Mouse (Mus musculus): ENCODE measurements at regions not wholly inside any gene's neighbourhood (a gene's known extent, or its start where the extent isn't known, plus 50 kb on each side); places are given as distances from the start of the nearest gene placed in this dataset.

DNA sequence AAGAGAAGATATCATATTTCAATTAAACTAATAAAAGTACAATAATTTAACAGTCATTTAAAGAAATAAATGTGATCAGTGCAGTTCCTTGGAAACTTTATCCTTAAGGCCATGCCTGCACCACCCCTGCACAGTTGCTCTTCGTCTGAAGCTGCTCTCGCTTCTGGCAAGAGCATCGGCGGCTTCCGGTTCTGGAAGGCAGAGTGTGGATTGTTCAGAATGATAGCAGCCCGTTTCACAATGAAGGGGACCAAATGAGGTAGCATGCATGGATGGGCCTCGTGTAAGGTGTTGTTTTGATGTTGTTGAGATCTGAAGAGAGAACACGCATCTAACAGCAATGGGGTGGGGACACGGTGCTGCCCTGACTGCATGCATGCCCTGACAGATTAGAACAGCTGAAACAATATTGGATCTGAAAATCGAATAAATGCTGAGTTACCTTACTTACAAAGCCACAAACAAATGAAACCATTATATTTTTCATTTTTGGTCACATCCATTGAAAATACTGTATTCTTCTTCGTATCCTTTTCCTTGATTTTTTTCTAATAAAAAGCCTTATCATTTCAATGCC is 154.3 kb downstream of the Fam198b start:
- WGBS = 81% methylated on average over 11 of the region's 11 CpGs
- Histone ChIP-seq H3K9me3 (no peaks in the 10 kb centered on the region), H3K27me3 (no peaks in the 10 kb centered on the region), H3K27ac (no peak overlapping the region), H3K4me3 (replicated peaks) (no peak overlapping the region), H3K36me3 (no peaks in the 10 kb centered on the region), H3K9ac (replicated peaks) (no peak overlapping the region), H3K4me2 (no peak overlapping the region), H3K4me1 (replicated peaks) (no peaks in the 10 kb centered on the region)
- ATAC-seq (ENCODE audit: insufficient number of reproducible peaks, insufficient read depth, low FRiP score, low TSS enrichment, low read depth) = no peak

GRCm38 (mm10) chr3:80042756-80043484 is 158.6 kb downstream of the Fam198b start:
- Histone ChIP-seq H3K4me3 (replicated peaks) (no peak overlapping the region), H3K4me2 (no peak overlapping the region), H3K9ac (replicated peaks) (no peak overlapping the region), H3K9me3 (no peaks in the 10 kb centered on the region), H3K36me3 (no peaks in the 10 kb centered on the region), H3K27ac (no peak overlapping the region), H3K27me3 (no peaks in the 10 kb centered on the region), H3K4me1 (replicated peaks) (no peaks in the 10 kb centered on the region)
- WGBS = 87% methylated on average over 5 of the region's 5 CpGs
- no peak for ATAC-seq (ENCODE audit: insufficient number of reproducible peaks, insufficient read depth, low FRiP score, low TSS enrichment, low read depth)

DNA sequence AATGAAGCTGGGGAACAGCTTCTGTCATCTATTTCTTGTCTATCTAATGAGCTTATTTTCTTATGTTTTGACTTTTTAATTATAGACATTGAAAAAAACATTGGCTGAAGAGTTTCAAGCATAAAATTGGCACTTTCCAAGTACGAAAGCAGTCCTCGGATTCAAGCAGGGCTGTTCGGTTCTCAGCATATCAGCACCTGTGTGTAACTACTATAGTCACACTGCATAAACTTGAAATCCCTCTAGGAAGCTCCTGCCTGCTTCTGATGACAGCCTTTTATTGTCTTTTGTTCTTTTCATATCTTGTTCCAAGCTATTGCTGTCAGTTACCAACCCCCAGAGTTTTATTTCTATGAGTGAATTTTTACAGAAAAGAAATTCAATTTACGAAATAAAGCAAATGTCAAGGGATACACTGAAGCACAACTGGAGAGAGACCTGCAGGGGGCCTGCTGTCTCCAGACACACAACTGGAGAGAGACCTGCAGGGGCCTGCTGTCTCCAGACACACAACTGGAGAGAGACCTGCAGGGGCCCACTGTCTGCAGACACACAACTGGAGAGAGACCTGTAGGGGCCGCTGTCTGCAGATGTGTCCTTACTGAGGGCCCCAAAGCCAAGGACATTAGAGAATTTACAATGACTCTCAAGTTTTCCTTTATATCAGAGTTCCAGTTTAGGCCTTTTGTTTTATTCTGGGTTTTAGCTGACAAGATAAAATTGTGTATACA is 165.3 kb downstream of the Fam198b start:
- WGBS = 83% methylated on average over 5 of the region's 5 CpGs
- no peak for ATAC-seq (ENCODE audit: insufficient number of reproducible peaks, insufficient read depth, low FRiP score, low TSS enrichment, low read depth)

DNA sequence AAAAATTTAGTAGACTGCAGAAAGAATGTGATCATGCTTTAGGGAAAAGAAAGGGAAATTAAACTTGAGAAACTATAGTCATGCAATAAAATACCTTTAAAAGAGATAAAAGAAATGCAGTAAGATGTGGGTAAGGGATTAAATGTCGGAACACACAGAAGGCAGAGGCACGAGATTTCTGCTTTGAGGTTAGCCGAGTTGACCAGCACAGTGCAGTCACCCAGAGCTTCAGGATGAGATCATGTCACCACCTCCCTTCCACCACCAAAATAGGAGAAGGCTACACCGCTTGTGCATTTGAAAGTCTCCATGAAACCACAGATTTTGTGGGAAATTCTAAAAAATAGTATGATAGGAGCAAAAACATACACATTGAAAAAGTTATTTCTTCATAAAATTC is 166.6 kb downstream of the Fam198b start:
- no peak for ATAC-seq (ENCODE audit: insufficient number of reproducible peaks, insufficient read depth, low FRiP score, low TSS enrichment, low read depth)
- Histone ChIP-seq H3K36me3 (no peaks in the 10 kb centered on the region), H3K9ac (replicated peaks) (no peak overlapping the region), H3K4me3 (replicated peaks) (no peak overlapping the region), H3K4me2 (no peak overlapping the region), H3K9me3 (no peaks in the 10 kb centered on the region), H3K27ac (no peak overlapping the region), H3K27me3 (no peaks in the 10 kb centered on the region), H3K4me1 (replicated peaks) (no peaks in the 10 kb centered on the region)
- WGBS = 71% methylated on average over 4 of the region's 4 CpGs

More for the DNA sequence above, 165.3 kb downstream of the Fam198b start:
- H3K4me1 ChIP-seq (replicated peaks) = no peaks in the 10 kb centered on the region
- H3K27me3 ChIP-seq = no peaks in the 10 kb centered on the region
- H3K9me3 ChIP-seq = no peaks in the 10 kb centered on the region
- no peak overlapping the region for H3K4me2 ChIP-seq
- no peaks in the 10 kb centered on the region for H3K36me3 ChIP-seq
- H3K4me3 ChIP-seq (replicated peaks) = no peak overlapping the region
- H3K27ac ChIP-seq = no peak overlapping the region
- H3K9ac ChIP-seq (replicated peaks) = no peak overlapping the region

DNA sequence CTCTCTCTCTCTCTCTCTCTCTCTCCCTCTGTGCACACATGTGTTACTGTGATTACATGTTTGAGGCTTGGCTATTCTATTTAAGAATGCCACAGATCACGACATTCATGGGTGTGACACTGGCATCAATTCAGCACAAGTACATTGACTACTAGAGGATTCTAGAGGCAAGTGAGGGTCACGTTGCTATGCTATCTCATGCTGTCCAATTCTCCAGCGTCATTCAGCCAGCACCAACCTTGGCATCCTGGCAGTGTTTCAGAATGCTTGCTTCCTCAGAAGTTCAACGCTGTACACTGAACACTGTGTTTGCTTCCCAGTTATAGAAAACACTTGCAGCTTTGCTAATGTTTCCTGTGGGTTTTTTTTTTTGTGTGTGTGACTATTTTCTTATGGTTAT is 167.6 kb downstream of the Fam198b start:
- Histone ChIP-seq H3K4me2 (no peak overlapping the region), H3K9me3 (no peaks in the 10 kb centered on the region), H3K4me3 (replicated peaks) (no peak overlapping the region), H3K9ac (replicated peaks) (no peak overlapping the region), H3K27ac (no peak overlapping the region), H3K36me3 (no peaks in the 10 kb centered on the region), H3K27me3 (no peaks in the 10 kb centered on the region), H3K4me1 (replicated peaks) (no peaks in the 10 kb centered on the region)
- WGBS = 75% methylated on average over 4 of the region's 4 CpGs
- no peak for ATAC-seq (ENCODE audit: insufficient number of reproducible peaks, insufficient read depth, low FRiP score, low TSS enrichment, low read depth)

GRCm38 (mm10) chr3:80052879-80053278 is 168.5 kb downstream of the Fam198b start:
- Histone ChIP-seq H3K4me2 (no peak overlapping the region), H3K27ac (no peak overlapping the region), H3K9ac (replicated peaks) (no peak overlapping the region), H3K9me3 (no peaks in the 10 kb centered on the region), H3K36me3 (no peaks in the 10 kb centered on the region), H3K27me3 (no peaks in the 10 kb centered on the region), H3K4me3 (replicated peaks) (no peak overlapping the region), H3K4me1 (replicated peaks) (no peaks in the 10 kb centered on the region)
- WGBS = 68% methylated on average over 3 of the region's 3 CpGs
- no peak for ATAC-seq (ENCODE audit: insufficient number of reproducible peaks, insufficient read depth, low FRiP score, low TSS enrichment, low read depth)

DNA sequence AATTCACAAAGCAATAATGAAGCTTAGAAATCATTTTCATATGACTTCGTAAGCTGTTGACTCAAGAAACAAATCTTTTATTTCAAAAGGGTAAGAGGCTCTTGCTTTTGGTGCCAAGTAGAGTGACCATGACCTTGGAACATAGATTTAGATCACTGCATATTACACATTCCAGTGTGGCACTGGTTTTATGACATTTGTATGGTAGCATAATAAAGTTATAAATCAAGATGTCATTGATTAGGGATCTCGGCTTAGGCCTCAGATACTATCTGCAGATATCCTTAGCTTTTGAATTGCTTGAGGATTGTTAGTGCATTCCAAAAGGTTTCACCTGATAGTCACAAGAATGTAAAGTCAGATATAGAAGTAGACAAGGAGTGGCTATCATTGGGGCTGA is 169.1 kb downstream of the Fam198b start:
- H3K9ac ChIP-seq (replicated peaks) = no peak overlapping the region
- no peaks in the 10 kb centered on the region for H3K36me3 ChIP-seq
- no peaks in the 10 kb centered on the region for H3K9me3 ChIP-seq
- no peak overlapping the region for H3K27ac ChIP-seq
- H3K27me3 ChIP-seq = no peaks in the 10 kb centered on the region
- no peaks in the 10 kb centered on the region for H3K4me1 ChIP-seq (replicated peaks)
- no peak overlapping the region for H3K4me2 ChIP-seq
- WGBS = 76% methylated on average over 2 of the region's 2 CpGs
- no peak overlapping the region for H3K4me3 ChIP-seq (replicated peaks)
- ATAC-seq (ENCODE audit: insufficient number of reproducible peaks, insufficient read depth, low FRiP score, low TSS enrichment, low read depth) = no peak

- H3K4me3 ChIP-seq (replicated peaks) = no peak overlapping the region
- WGBS = 86% methylated on average over 6 of the region's 6 CpGs
- H3K27me3 ChIP-seq = no peaks in the 10 kb centered on the region
- H3K4me2 ChIP-seq = no peak overlapping the region
- ATAC-seq (ENCODE audit: insufficient number of reproducible peaks, insufficient read depth, low FRiP score, low TSS enrichment, low read depth) = no peak
- H3K9me3 ChIP-seq = no peaks in the 10 kb centered on the region
- no peaks in the 10 kb centered on the region for H3K36me3 ChIP-seq
- H3K27ac ChIP-seq = no peak overlapping the region
- H3K9ac ChIP-seq (replicated peaks) = no peak overlapping the region
- H3K4me1 ChIP-seq (replicated peaks) = no peaks in the 10 kb centered on the region
Measured at GRCm38 (mm10) chr3:80056636-80057350, 172.5 kb downstream of the Fam198b start.

GRCm38 (mm10) chr3:80058722-80059121 is 174.4 kb downstream of the Fam198b start:
- ATAC-seq (ENCODE audit: insufficient number of reproducible peaks, insufficient read depth, low FRiP score, low TSS enrichment, low read depth) = no peak
- Histone ChIP-seq H3K4me1 (replicated peaks) (no peaks in the 10 kb centered on the region), H3K9ac (replicated peaks) (no peak overlapping the region), H3K27me3 (no peaks in the 10 kb centered on the region), H3K36me3 (no peaks in the 10 kb centered on the region), H3K27ac (no peak overlapping the region), H3K4me3 (replicated peaks) (no peak overlapping the region), H3K9me3 (no peaks in the 10 kb centered on the region), H3K4me2 (no peak overlapping the region)
- 36% methylated on average over 2 of the region's 2 CpGs for WGBS

DNA sequence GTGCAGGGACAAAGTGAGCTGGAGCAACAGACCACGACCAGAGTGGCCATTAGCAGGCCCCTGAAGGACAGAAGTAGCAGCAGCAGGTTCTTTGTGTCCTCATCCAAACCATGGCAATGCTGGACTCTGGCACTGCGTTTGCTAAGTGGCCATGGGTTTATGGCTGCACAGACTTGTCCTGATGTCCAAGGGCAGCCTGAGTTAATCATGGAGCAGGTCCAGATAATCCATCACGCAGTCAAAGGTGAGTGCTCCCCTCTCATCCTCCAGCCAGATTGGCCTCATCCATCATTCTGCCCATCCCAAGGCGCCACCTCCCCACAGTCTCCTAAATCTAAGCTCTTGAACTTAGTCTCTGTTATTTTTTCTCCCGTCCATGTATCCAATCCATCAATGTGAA is 186.4 kb downstream of the Fam198b start:
- no peaks in the 10 kb centered on the region for H3K9me3 ChIP-seq
- no peaks in the 10 kb centered on the region for H3K4me1 ChIP-seq (replicated peaks)
- H3K4me2 ChIP-seq = no peak overlapping the region
- H3K36me3 ChIP-seq = no peaks in the 10 kb centered on the region
- H3K27ac ChIP-seq = no peak overlapping the region
- no peak for ATAC-seq (ENCODE audit: insufficient number of reproducible peaks, insufficient read depth, low FRiP score, low TSS enrichment, low read depth)
- no peaks in the 10 kb centered on the region for H3K27me3 ChIP-seq
- H3K9ac ChIP-seq (replicated peaks) = no peak overlapping the region
- 65% methylated on average over 5 of the region's 5 CpGs for WGBS
- no peak overlapping the region for H3K4me3 ChIP-seq (replicated peaks)

DNA sequence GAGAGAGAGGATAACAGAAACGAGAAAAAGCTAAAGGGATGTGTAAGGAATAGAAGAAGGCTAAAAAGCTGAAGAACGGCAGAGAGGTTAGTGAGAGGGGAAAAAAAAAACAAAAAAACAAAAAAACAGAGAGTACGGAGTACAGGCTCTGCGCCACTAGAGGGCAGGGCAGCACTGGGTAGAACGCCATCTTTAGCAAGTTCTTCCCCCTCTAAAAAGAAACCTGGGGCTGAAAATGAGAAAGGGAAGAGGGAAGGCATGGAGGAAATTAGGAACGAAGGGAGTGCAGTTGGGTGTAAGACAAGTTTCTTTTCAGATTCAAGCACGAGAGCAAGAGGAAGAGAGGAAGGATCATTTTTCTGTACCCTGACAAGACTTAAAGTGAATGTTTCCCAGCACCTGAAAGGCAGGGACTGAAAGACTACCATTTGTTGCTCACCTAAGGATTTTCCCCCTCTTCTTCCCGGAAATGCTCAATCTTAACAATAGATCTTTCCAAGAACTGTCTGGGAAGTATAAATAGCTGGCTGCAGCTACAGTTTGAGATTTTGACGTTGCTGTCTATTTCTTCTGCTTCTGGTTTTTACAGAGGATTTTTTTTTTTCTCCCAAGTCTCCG is 195.6 kb downstream of the Fam198b start:
- no peak for ATAC-seq (ENCODE audit: insufficient number of reproducible peaks, insufficient read depth, low FRiP score, low TSS enrichment, low read depth)
- Histone ChIP-seq H3K27me3 (no peaks in the 10 kb centered on the region), H3K27ac (peak overlapping the region; percentile 50; the same call in 1 of the 2 replicates), H3K4me2 (peak overlapping the region; percentile 42), H3K4me3 (replicated peaks) (peak overlapping the region; percentile 7; the same call in 1 of the 2 replicates), H3K4me1 (replicated peaks) (no peaks in the 10 kb centered on the region; the same call in 1 of the 2 replicates), H3K9me3 (no peaks in the 10 kb centered on the region), H3K9ac (replicated peaks) (no peak overlapping the region), H3K36me3 (no peaks in the 10 kb centered on the region)
- 15% methylated on average over 10 of the region's 10 CpGs for WGBS
